Mouse (Mus musculus) CH12.LX (cell line): Measurements from ENCODE around the gene Zfp651. TPM values are rescaled to one million over a fixed set of nuclear protein-coding genes. Genes with fewer than 3 reads are reported as not detected.

Experiments used
- DNase-seq: peaks from one replicate; pipeline ENCODE4 v3.0.0-alpha.2; 2013; ENCODE audit errors: extremely low read depth
- H3K27ac ChIP-seq: 2 replicates; pipeline ENCODE4 v1.5.1; 2012; ENCODE audit warnings: low read depth, mild to moderate bottlenecking, control low read depth, moderate library complexity; ENCODE audit not compliant: insufficient read depth
- H3K27me3 ChIP-seq: replicated peaks from 2 replicates; pipeline ENCODE3; 2012; ENCODE audit warnings: inconsistent platforms
- H3K36me3 ChIP-seq, 2 experiments: replicated peaks in 1 of 2; 2 replicates each; pipeline versions ENCODE3 to v1.6.1; 2012; ENCODE audit warnings: inconsistent platforms in 1 of 2, low read length in 1 of 2, mild to moderate bottlenecking in 1 of 2, mixed read lengths in 1 of 2, moderate library complexity in 1 of 2; ENCODE audit not compliant: control insufficient read depth in 1 of 2, insufficient read depth in 1 of 2
- H3K4me1 ChIP-seq, 2 experiments: 2 replicates each; pipeline ENCODE4 v1.6.1; 2012; ENCODE audit warnings: inconsistent platforms in 1 of 2, moderate library complexity in 1 of 2; ENCODE audit not compliant: insufficient read depth in 2 of 2, control insufficient read depth in 1 of 2
- H3K4me2 ChIP-seq: 2 replicates; pipeline ENCODE4 v1.6.1; 2012; ENCODE audit warnings: low read depth, mild to moderate bottlenecking, control low read depth; ENCODE audit not compliant: poor library complexity, insufficient read depth, severe bottlenecking
- H3K4me3 ChIP-seq, 3 experiments: fragments of 150-350 bp in 1 of 3; sonication (generic) in 1 of 3; replicated peaks in 1 of 3; 2 replicates each; pipeline versions ENCODE3 to v1.5.1; 2011 to 2012; ENCODE audit warnings: low read depth in 2 of 3, low read length in 2 of 3, mild to moderate bottlenecking in 2 of 3, moderate library complexity in 2 of 3, control low read depth in 1 of 3, improper control_type of control experiment in 1 of 3, inconsistent platforms in 1 of 3, mixed read lengths in 1 of 3; ENCODE audit not compliant: poor library complexity in 1 of 3
- H3K79me2 ChIP-seq: replicated peaks from 2 replicates; pipeline ENCODE4 v1.6.1; 2012; ENCODE audit warnings: mild to moderate bottlenecking, moderate library complexity; ENCODE audit not compliant: control insufficient read depth, poor library complexity, insufficient read depth, severe bottlenecking; ENCODE audit errors: extremely low read depth
- H3K9ac ChIP-seq: 2 replicates; pipeline ENCODE4 v1.6.1; 2012; ENCODE audit warnings: low read depth, mild to moderate bottlenecking, control low read depth, moderate library complexity; ENCODE audit not compliant: insufficient read depth
- H3K9me3 ChIP-seq: replicated peaks from 2 replicates; pipeline ENCODE3; 2012; ENCODE audit warnings: low read length, inconsistent platforms, mixed read lengths
- BHLHE40 ChIP-seq: IDR thresholded peaks from 2 replicates; pipeline ENCODE4 v1.6.1; 2011; ENCODE audit warnings: mild to moderate bottlenecking, low read depth, low read length, improper control_type of control experiment
- CHD1 ChIP-seq: IDR thresholded peaks from 2 replicates; pipeline ENCODE4 v1.6.1; 2012; ENCODE audit warnings: low read depth, low read length, improper control_type of control experiment, inconsistent platforms
- CHD2 ChIP-seq: IDR thresholded peaks from 2 replicates; pipeline ENCODE4 v1.6.1; 2011; ENCODE audit warnings: low read length, improper control_type of control experiment
- CTCF ChIP-seq, 2 experiments: IDR thresholded peaks in 1 of 2; conservative IDR thresholded peaks in 1 of 2; 2 replicates each; pipeline ENCODE4 v1.5.1; 2011 to 2012; ENCODE audit warnings: low read depth in 2 of 2, low read length in 2 of 2, improper control_type of control experiment in 1 of 2, inconsistent platforms in 1 of 2, mild to moderate bottlenecking in 1 of 2, moderate library complexity in 1 of 2
- ELF1 ChIP-seq: IDR thresholded peaks from 2 replicates; pipeline ENCODE4 v1.6.1; 2014; ENCODE audit warnings: low read depth, mild to moderate bottlenecking, inconsistent platforms, low read length, improper control_type of control experiment
- EP300 ChIP-seq: IDR thresholded peaks from 2 replicates; pipeline ENCODE4 v1.6.1; 2011; ENCODE audit warnings: low read length, improper control_type of control experiment
- HCFC1 ChIP-seq: IDR thresholded peaks from 2 replicates; pipeline ENCODE4 v1.6.1; 2012; ENCODE audit warnings: low read depth, mild to moderate bottlenecking, inconsistent platforms, low read length, improper control_type of control experiment
- IRF4 ChIP-seq: IDR thresholded peaks from 2 replicates; pipeline ENCODE4 v1.6.1; 2014; ENCODE audit warnings: low read depth, mild to moderate bottlenecking, inconsistent platforms, low read length, improper control_type of control experiment
- JUN ChIP-seq: IDR thresholded peaks from 2 replicates; pipeline ENCODE4 v1.6.1; 2011; ENCODE audit warnings: low read depth, mild to moderate bottlenecking, low read length, improper control_type of control experiment, moderate library complexity; ENCODE audit not compliant: insufficient read depth
- JUND ChIP-seq: conservative IDR thresholded peaks from 2 replicates; pipeline ENCODE4 v1.6.1; 2011; ENCODE audit warnings: low read depth, low read length, improper control_type of control experiment
- KAT2A ChIP-seq: IDR thresholded peaks from 2 replicates; pipeline ENCODE4 v1.6.1; 2012; ENCODE audit warnings: low read length, improper control_type of control experiment, inconsistent platforms; ENCODE audit not compliant: insufficient replicate concordance
- MAX ChIP-seq: IDR thresholded peaks from 2 replicates; pipeline ENCODE4 v1.6.1; 2011; ENCODE audit warnings: low read length, improper control_type of control experiment
- MEF2A ChIP-seq: IDR thresholded peaks from 2 replicates; pipeline ENCODE4 v1.6.1; 2014; ENCODE audit warnings: low read depth, mild to moderate bottlenecking, inconsistent platforms, low read length, improper control_type of control experiment, borderline replicate concordance
- MXI1 ChIP-seq: IDR thresholded peaks from 2 replicates; pipeline ENCODE4 v1.6.1; 2011; ENCODE audit warnings: mild to moderate bottlenecking, low read depth, low read length, improper control_type of control experiment
- MYC ChIP-seq: IDR thresholded peaks from 2 replicates; pipeline ENCODE4 v1.6.1; 2011; ENCODE audit warnings: low read depth, mild to moderate bottlenecking, improper control_type of control experiment, low read length
- POLR2A ChIP-seq: IDR thresholded peaks from 2 replicates; pipeline ENCODE4 v1.6.1; 2011; ENCODE audit warnings: low read depth, mild to moderate bottlenecking, improper control_type of control experiment, low read length
- SIN3A ChIP-seq: IDR thresholded peaks from 2 replicates; pipeline ENCODE4 v1.6.1; 2012; ENCODE audit warnings: low read length, improper control_type of control experiment, inconsistent platforms
- TCF12 ChIP-seq: IDR thresholded peaks from 2 replicates; pipeline ENCODE4 v1.6.1; 2014; ENCODE audit warnings: low read depth, mild to moderate bottlenecking, inconsistent platforms, low read length, improper control_type of control experiment
- UBTF ChIP-seq: IDR thresholded peaks from 2 replicates; pipeline ENCODE4 v1.6.1; 2012; ENCODE audit warnings: low read depth, mild to moderate bottlenecking, inconsistent platforms, low read length, improper control_type of control experiment, moderate library complexity
- ZNF384 ChIP-seq: IDR thresholded peaks from 2 replicates; pipeline ENCODE4 v1.6.1; 2012; ENCODE audit warnings: low read depth, low read length, improper control_type of control experiment, inconsistent platforms
- dilution Hi-C: fragments of 300-500 bp; cut with MboI; formaldehyde crosslinking; loops from 2 replicates; pipeline ENCODE4 v1.14.3; 2020; ENCODE audit warnings: low sequenced_read_pairs; ENCODE audit not compliant: extremely low pct_unique_long_range_greater_than_20kb, extremely low pct_ligation_motif_present
- in situ Hi-C: fragments of 300-500 bp; cut with MboI; formaldehyde crosslinking; loops from 3 replicates; pipeline ENCODE4 v1.14.3; 2019; ENCODE audit warnings: low sequenced_read_pairs, low pct_ligation_motif_present, low pct_unique_long_range_greater_than_20kb, mixed read lengths
- polyA plus RNA-seq: library from polyadenylated mRNA; unstranded; fragments of >175 nt; gene quantifications from 2 replicates; pipeline ENCODE4 v1.2.1, GENCODE M21; 2012; ENCODE audit warnings: low read depth; ENCODE audit not compliant: insufficient read length
- total RNA-seq, 2 experiments: library from RNA; depleted of rRNA; stranded (reverse); fragments of 300-350 nt in 1 of 2; fragments of >200 nt in 1 of 2; gene quantifications; 2 replicates each; pipeline ENCODE4 v1.2.3; 2012 to 2014

The Zfp651 gene
- total and polyA plus RNA-seq, 3 experiments = 0.07 to 0.20 (median 0.13) TPM

- TF ChIP-seq TCF12 (0 out of 2 replicates have a peak, but pooled peaks have one; percentile 21), IRF4 (peak; percentile 16; the same call in 1 of the 2 replicates), CHD1 (peak; percentile 58; the same call in 1 of the 2 replicates), ZNF384 (peak; percentile 76), UBTF (peak; percentile 49; the same call in 1 of the 2 replicates), JUND (no peak), CHD2 (peak; percentile 49; the same call in 1 of the 2 replicates), CTCF (conservative IDR thresholded peaks at IDR 0.05 in 1 of 2, IDR thresholded peaks at IDR 0.05 in 1 of 2; ENCODE audit: low read depth in 2 of 2, low read length in 2 of 2) (no peak), BHLHE40 (peak; percentile 73), POLR2A (0 out of 2 replicates have a peak, but pooled peaks have one; percentile 27), MYC (peak; percentile 38; the same call in 1 of the 2 replicates), SIN3A (0 out of 2 replicates have a peak, but pooled peaks have one; percentile 72), MXI1 (peak; percentile 74; the same call in 1 of the 2 replicates), EP300 (no peak), ELF1 (0 out of 2 replicates have a peak, but pooled peaks have one; percentile 14), MAX (peak; percentile 66; the same call in 1 of the 2 replicates), HCFC1 (no peak), KAT2A (no peak)
- peaks cover 2 to 27% of the 10 kb centered on the region in 2 experiments; a peak in 2 of 4 replicates for H3K4me1 ChIP-seq
- in situ Hi-C loops (no loop called here), dilution Hi-C loops (no loop called here)
- no peaks in the 10 kb centered on the region for H3K27me3 ChIP-seq
- peaks cover 45% of the 10 kb centered on the region for H3K79me2 ChIP-seq
- H3K9me3 ChIP-seq = peaks cover 10% of the 10 kb centered on the region
- peak overlapping the region; percentile 98 for H3K9ac ChIP-seq
- peak overlapping the region; percentile 62 to 91 (median 73) for H3K4me3 ChIP-seq
- peak overlapping the region; percentile 94 for H3K4me2 ChIP-seq
- peaks cover 0 to 4% of the 10 kb centered on the region in 2 experiments for H3K36me3 ChIP-seq
- DNase-seq = peak; percentile 54
- peak overlapping the region; percentile 79 for H3K27ac ChIP-seq
Measured at GRCm38 (mm10) chr9:121719347-121720331, 39.5 kb upstream of the Zfp651 start.

GRCm38 (mm10) chr9:121740490-121740889, 18.6 kb upstream of the Zfp651 start:
- Histone ChIP-seq H3K9me3 (no peaks in the 10 kb centered on the region), H3K9ac (peak overlapping the region; percentile 82), H3K36me3 (peaks cover 30 to 56% of the 10 kb centered on the region in 2 experiments), H3K79me2 (peaks cover 25% of the 10 kb centered on the region), H3K27me3 (no peaks in the 10 kb centered on the region), H3K4me2 (peak overlapping the region; percentile 85), H3K4me1 (peaks cover 15 to 53% of the 10 kb centered on the region in 2 experiments), H3K27ac (peak overlapping the region; percentile 69), H3K4me3 (no peak overlapping the region)
- dilution Hi-C loops = no loop called here
- in situ Hi-C loops = no loop called here
- peak; percentile 28 for DNase-seq
- TF ChIP-seq MEF2A (no peak), IRF4 (peak; percentile 60), POLR2A (0 out of 2 replicates have a peak, but pooled peaks have one; percentile 3), JUN (peak; percentile 46)
